Mouse (Mus musculus) small intestine, adult 2 months (tissue): ENCODE results near the gene Ppox.

Source experiments
- CTCF ChIP-seq: fragments of 200-500 bp; IDR thresholded peaks from 2 replicates; pipeline ENCODE4 v1.5.1; 2012; ENCODE audit warnings: low read depth, mild to moderate bottlenecking, control low read depth, inconsistent platforms, low read length, moderate library complexity, mixed read lengths; ENCODE audit not compliant: insufficient replicate concordance, insufficient read length; ENCODE audit errors: extremely low read depth
- POLR2A ChIP-seq: fragments of 200-500 bp; IDR thresholded peaks from 2 replicates; pipeline ENCODE4 v1.6.1; 2012; ENCODE audit warnings: low read depth, mild to moderate bottlenecking, control low read depth, inconsistent platforms, low read length, moderate library complexity

GRCm38 (mm10) chr1:171295063-171295402, 14.0 kb upstream of the Ppox start:
- TF ChIP-seq CTCF (no peak), POLR2A (no peak)
